Mouse (Mus musculus) ES-Bruce4 (cell line): ENCODE results near the gene Psma1. TPM values are rescaled to one million over a fixed set of nuclear protein-coding genes. Genes with fewer than 3 reads are reported as not detected.

Experiments
- H3K27ac ChIP-seq: 2 replicates; pipeline ENCODE4 v1.5.1; 2012; ENCODE audit warnings: low read length, inconsistent platforms; ENCODE audit not compliant: insufficient read depth
- H3K27me3 ChIP-seq: 2 replicates; pipeline ENCODE4 v1.6.1; 2012; ENCODE audit warnings: mild to moderate bottlenecking, low read length, inconsistent platforms; ENCODE audit not compliant: control insufficient read depth, poor library complexity, insufficient read depth, severe bottlenecking
- H3K36me3 ChIP-seq: 2 replicates; pipeline ENCODE4 v1.6.1; 2012; ENCODE audit warnings: inconsistent platforms, mild to moderate bottlenecking, low read length, moderate library complexity; ENCODE audit not compliant: control insufficient read depth, poor library complexity, insufficient read depth, severe bottlenecking
- H3K4me1 ChIP-seq: one replicate; pipeline ENCODE4 v1.8.1; 2011; ENCODE audit warnings: low read length; ENCODE audit not compliant: control insufficient read depth, insufficient read depth
- H3K4me3 ChIP-seq: 2 replicates; pipeline ENCODE4 v1.5.1; 2011; ENCODE audit warnings: low read depth, mild to moderate bottlenecking, low read length
- H3K9ac ChIP-seq: 2 replicates; pipeline ENCODE4 v1.6.1; 2012; ENCODE audit warnings: low read depth, mild to moderate bottlenecking, inconsistent platforms; ENCODE audit not compliant: poor library complexity, severe bottlenecking
- H3K9me3 ChIP-seq: replicated peaks from 2 replicates; pipeline ENCODE4 v1.6.1; 2012; ENCODE audit warnings: mild to moderate bottlenecking, low read length, inconsistent platforms; ENCODE audit not compliant: control insufficient read depth, poor library complexity, insufficient read depth, severe bottlenecking
- CTCF ChIP-seq: IDR thresholded peaks from one replicate; pipeline ENCODE4 v1.8.1; 2011; ENCODE audit warnings: low read depth, low read length
- EP300 ChIP-seq: IDR thresholded peaks from 2 replicates; pipeline ENCODE4 v1.6.1; 2011; ENCODE audit warnings: low read depth, low read length; ENCODE audit not compliant: insufficient read depth
- POLR2A ChIP-seq: IDR thresholded peaks from one replicate; pipeline ENCODE4 v1.8.1; 2011; ENCODE audit warnings: low read length; ENCODE audit not compliant: insufficient read depth
- polyA plus RNA-seq: library from polyadenylated mRNA; stranded (reverse); fragments of >200 nt; gene quantifications from 2 replicates; pipeline ENCODE4 v1.2.4, GENCODE M21; 2011; ENCODE audit warnings: low read depth; ENCODE audit not compliant: missing spikeins, insufficient read depth, insufficient read length

Psma1 gene
- polyA plus RNA-seq, 1 experiment, result 249 TPM

DNA sequence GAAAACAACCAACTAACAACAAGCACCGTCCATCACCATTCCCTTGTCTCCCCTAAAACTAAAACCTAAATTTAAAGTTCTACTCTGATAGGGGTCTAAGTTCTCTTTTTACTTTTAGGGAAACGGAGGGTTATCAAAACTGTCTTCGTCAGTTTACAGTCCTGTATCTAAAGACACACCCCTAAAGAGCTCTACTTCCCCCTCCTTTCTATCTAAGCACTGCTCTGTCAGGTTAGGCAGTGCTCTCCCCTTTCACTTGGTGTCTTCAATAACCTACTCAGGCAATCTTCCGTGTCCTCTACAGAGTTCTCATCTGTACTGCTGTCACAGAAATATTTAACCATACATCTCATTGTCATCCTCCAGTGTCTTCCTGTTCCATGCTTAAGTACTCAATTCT is 55.5 kb downstream of the Psma1 start:
- Histone ChIP-seq H3K36me3 (peaks cover 9% of the 10 kb centered on the region), H3K4me3 (no peak overlapping the region), H3K27me3 (no peaks in the 10 kb centered on the region), H3K27ac (no peak overlapping the region), H3K9ac (no peak overlapping the region), H3K9me3 (no peaks in the 10 kb centered on the region), H3K4me1 (no peaks in the 10 kb centered on the region)
- no peak for TF ChIP-seq EP300

DNA sequence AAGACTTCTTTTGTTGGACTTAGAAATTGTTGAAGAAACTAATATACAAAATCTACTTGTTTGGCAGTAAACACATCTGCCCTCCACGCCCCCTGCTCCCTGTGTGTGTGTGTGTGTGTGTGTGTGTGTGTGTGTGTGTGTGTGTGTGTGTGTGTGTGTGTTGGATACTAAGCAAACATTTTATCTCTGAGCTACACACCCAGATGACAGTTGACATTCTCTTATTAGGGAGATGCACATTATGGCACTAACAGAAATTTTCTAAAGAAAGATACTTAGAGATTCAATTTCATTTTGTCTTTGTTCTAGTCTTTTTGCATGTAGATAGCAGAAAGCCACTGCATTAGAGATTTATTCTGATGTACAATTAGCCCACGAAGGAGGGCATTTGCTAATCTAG is 59.0 kb downstream of the Psma1 start:
- H3K36me3 ChIP-seq, result peaks cover 8% of the 10 kb centered on the region

More for the DNA sequence above, 59.0 kb downstream of the Psma1 start:
- no peak overlapping the region for H3K4me3 ChIP-seq
- no peaks in the 10 kb centered on the region for H3K9me3 ChIP-seq
- H3K27me3 ChIP-seq, result no peaks in the 10 kb centered on the region
- no peaks in the 10 kb centered on the region for H3K4me1 ChIP-seq
- no peak overlapping the region for H3K27ac ChIP-seq
- H3K9ac ChIP-seq, result no peak overlapping the region
- no peak for TF ChIP-seq POLR2A
- TF ChIP-seq CTCF, result no peak
- no peak for TF ChIP-seq EP300

Other genes starting within 250 kb of the Psma1 start
- 114 and 119 TPM in 2 replicates for gene Rras2, start 158.3 kb downstream of the Psma1 start, polyA plus RNA-seq
- gene Copb1, start 21.4 kb downstream of the Psma1 start, polyA plus RNA-seq, result 112 and 121 TPM in 2 replicates
- 10.3 and 15.7 TPM in 2 replicates for gene Pde3b, start 139.2 kb upstream of the Psma1 start, polyA plus RNA-seq